Mouse (Mus musculus): ENCODE measurements around the gene Rab11a. TPM values are rescaled to one million over a fixed set of nuclear protein-coding genes. Genes with fewer than 3 reads are reported as not detected.

The Rab11a gene
- polyA plus RNA-seq, 1 experiment = 60.1 TPM

DNA sequence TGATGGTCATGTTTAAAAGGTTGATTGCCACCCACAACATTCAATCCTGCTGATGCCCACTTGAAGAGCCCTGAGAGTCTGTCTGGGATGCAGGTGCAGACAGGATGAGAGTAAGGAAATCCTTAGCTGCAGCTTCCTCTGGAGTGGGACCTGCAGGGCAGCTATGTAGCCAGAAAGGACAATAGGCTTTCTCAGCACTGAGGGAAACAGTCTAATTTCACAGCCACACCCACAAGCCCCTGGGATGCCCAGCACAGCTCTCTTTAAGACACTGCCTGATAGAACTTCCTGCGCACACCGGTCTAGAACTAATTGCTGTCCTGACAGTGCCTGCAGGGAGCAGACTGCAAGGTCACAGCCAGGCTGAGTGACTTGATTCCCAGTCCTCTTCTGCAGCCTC is 69.6 kb downstream of the Rab11a start:
- WGBS = 74% methylated on average over 2 of the region's 2 CpGs
- H3K27ac ChIP-seq (ENCODE audit: control insufficient read depth, insufficient read depth, low read length) = no peak overlapping the region
- DNase-seq = no peak
- no peaks in the 10 kb centered on the region for H3K36me3 ChIP-seq (ENCODE audit: control insufficient read depth, insufficient read depth, low read length)
- no peak for TF ChIP-seq POLR2A (IDR thresholded peaks at IDR 0.05; ENCODE audit: control insufficient read depth, extremely low read depth, insufficient read depth, low read length, poor library complexity)
- no peak for TF ChIP-seq CTCF (IDR thresholded peaks at IDR 0.05; ENCODE audit: borderline replicate concordance, control insufficient read depth, extremely low read depth, insufficient read depth, low read length, poor library complexity)
- no peaks in the 10 kb centered on the region for H3K27me3 ChIP-seq (ENCODE audit: control insufficient read depth, insufficient read depth, low read length)
- H3K4me3 ChIP-seq (ENCODE audit: control insufficient read depth, insufficient read depth, low read length) = no peak overlapping the region
- no peaks in the 10 kb centered on the region for H3K4me1 ChIP-seq (replicated peaks; ENCODE audit: control insufficient read depth, insufficient read depth, low read length)

DNA sequence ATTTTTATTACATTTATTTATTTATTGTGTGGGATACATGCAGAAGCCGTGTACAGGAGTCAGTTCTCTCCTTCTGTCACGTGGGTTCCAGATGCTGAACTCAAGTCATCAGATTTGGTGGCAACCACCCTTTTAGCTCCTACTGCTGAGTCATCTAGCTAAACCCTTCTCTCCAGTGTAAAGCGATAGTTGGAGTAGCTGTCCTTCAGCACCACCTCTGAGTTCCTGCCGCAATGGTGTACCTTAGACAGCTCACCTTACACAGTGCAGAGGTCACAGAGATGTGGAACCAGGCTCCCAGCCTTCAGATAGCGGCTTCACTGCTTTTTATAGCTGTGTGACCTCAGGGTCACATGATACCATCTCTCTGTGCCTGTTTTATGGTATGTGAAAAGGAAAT is 70.0 kb downstream of the Rab11a start:
- TF ChIP-seq CTCF (IDR thresholded peaks at IDR 0.05; ENCODE audit: borderline replicate concordance, control insufficient read depth, extremely low read depth, insufficient read depth, low read length, poor library complexity) (no peak), POLR2A (IDR thresholded peaks at IDR 0.05; ENCODE audit: control insufficient read depth, extremely low read depth, insufficient read depth, low read length, poor library complexity) (no peak)
- no peak overlapping the region for H3K27ac ChIP-seq (ENCODE audit: control insufficient read depth, insufficient read depth, low read length)
- no peaks in the 10 kb centered on the region for H3K27me3 ChIP-seq (ENCODE audit: control insufficient read depth, insufficient read depth, low read length)
- H3K36me3 ChIP-seq (ENCODE audit: control insufficient read depth, insufficient read depth, low read length) = no peaks in the 10 kb centered on the region
- WGBS = 9% methylated on average over 5 of the region's 5 CpGs
- DNase-seq = no peak
- H3K4me1 ChIP-seq (replicated peaks; ENCODE audit: control insufficient read depth, insufficient read depth, low read length) = no peaks in the 10 kb centered on the region
- no peak overlapping the region for H3K4me3 ChIP-seq (ENCODE audit: control insufficient read depth, insufficient read depth, low read length)

DNA sequence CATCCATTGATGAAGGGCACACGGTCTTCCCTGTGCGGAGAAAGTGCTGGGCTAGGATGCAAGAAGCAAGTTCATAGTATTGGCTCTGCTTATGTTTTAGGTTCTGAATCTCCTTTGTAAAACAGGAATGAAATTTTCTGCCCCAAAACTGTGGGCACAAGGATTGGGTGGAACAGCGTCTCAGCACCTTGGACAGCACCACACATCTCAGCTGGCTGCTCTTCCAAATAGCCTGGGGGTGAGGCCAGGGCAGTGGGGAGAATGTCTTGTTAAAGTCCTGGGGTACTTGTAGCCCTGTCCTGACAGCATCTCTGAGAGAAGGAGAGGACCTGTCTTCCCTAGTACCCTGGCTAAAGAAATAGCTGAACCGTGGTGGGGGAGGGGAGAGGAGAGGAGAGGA is 71.0 kb downstream of the Rab11a start:
- 36% methylated on average over 4 of the region's 4 CpGs for whole genome bisulfite sequencing
- H3K4me1 ChIP-seq (replicated peaks; ENCODE audit: control insufficient read depth, insufficient read depth, low read length) = no peaks in the 10 kb centered on the region
- no peaks in the 10 kb centered on the region for H3K27me3 ChIP-seq (ENCODE audit: control insufficient read depth, insufficient read depth, low read length)
- TF ChIP-seq POLR2A (IDR thresholded peaks at IDR 0.05; ENCODE audit: control insufficient read depth, extremely low read depth, insufficient read depth, low read length, poor library complexity) = no peak
- no peak for TF ChIP-seq CTCF (IDR thresholded peaks at IDR 0.05; ENCODE audit: borderline replicate concordance, control insufficient read depth, extremely low read depth, insufficient read depth, low read length, poor library complexity)
- DNase-seq = peak; percentile 6
- no peak overlapping the region for H3K4me3 ChIP-seq (ENCODE audit: control insufficient read depth, insufficient read depth, low read length)
- no peaks in the 10 kb centered on the region for H3K36me3 ChIP-seq (ENCODE audit: control insufficient read depth, insufficient read depth, low read length)
- no peak overlapping the region for H3K27ac ChIP-seq (ENCODE audit: control insufficient read depth, insufficient read depth, low read length)

Other genes starting within 250 kb of the Rab11a start
- 10.9 and 12.3 TPM in 2 replicates for gene Dennd4a, start 73.6 kb upstream of the Rab11a start, polyA plus RNA-seq (2012; rRNA removed)
- 0.05 TPM in 1 of 2 replicates, not detected in the other for gene Slc24a1, start 213.8 kb upstream of the Rab11a start, polyA plus RNA-seq (2012; rRNA removed)
- 24.0 and 28.3 TPM in 2 replicates for gene Ints14, start 223.1 kb upstream of the Rab11a start, polyA plus RNA-seq (2012; rRNA removed)